Mouse (Mus musculus) stomach, postnatal 0 days (tissue): ENCODE results near the gene Cyb561d2.

Source experiments
- CTCF ChIP-seq: IDR thresholded peaks from 2 replicates; pipeline ENCODE4 v1.5.1; 2016; ENCODE audit warnings: antibody characterized with exemption, low read depth, mild to moderate bottlenecking, moderate library complexity
- EP300 ChIP-seq: optimal IDR thresholded peaks from 2 replicates; pipeline ENCODE3; 2016; ENCODE audit warnings: antibody characterized with exemption

DNA sequence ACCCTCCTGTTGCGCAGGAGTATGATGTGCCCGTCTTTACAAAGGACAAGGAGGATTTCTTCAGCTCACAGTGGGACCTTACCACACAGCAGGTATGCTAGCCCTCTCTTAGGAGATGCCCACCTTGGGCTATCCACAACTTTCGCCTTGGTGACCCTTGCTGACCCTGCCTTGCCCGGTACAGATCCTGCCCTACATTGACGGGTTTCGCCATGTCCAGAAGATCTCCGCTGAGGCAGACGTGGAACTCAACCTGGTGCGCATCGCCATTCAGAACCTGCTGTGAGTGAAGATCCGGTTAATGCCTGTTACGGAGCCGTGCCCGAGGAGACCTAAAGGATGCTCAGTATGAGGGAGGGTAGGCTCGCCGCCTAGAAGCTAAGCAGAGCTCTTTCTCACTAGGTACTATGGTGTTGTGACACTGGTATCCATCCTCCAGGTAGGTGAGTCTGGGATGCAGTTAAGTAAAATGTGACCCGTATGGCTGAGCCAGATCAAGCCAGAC lies 2.3 kb upstream of the Cyb561d2 start:
- TF ChIP-seq CTCF: no peak
- no peak for TF ChIP-seq EP300
